Mouse (Mus musculus): Measurements from ENCODE around the gene Bst1. TPM values are rescaled to one million over a fixed set of nuclear protein-coding genes. Genes with fewer than 3 reads are reported as not detected.

Gene Bst1
- polyA plus RNA-seq, 1 experiment from 2014 or later, result 1.8 TPM

DNA sequence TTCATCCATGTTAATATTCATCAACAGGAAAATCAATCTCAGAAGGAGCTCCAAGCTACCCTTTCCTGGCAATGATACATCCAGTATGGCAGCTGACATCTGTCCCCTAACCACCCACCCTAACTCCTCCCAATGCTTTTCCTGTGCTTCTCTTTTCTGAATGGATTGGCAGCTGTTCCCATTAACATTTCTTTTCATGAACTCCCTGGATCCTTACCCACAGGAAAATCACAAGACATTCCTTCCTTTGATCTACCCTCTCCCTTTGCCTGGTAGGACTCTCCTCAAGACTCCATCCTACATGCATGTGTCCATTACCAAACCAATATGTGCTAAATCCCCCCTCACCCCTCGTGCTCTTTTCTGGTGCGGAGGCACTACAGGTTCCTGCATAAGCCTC, 4.1 kb upstream of the Bst1 start:
- ATAC-seq (ENCODE audit: insufficient number of reproducible peaks, insufficient read depth, low FRiP score, low read depth), result no peak
- Histone ChIP-seq H3K4me1 (ENCODE audit: control insufficient read depth in 2 of 2, insufficient read depth in 2 of 2, low read length in 2 of 2) (no peaks in the 10 kb centered on the region), H3K36me3 (ENCODE audit: control insufficient read depth, insufficient read depth, low read length) (no peaks in the 10 kb centered on the region), H3K4me2 (ENCODE audit: low read length) (no peak overlapping the region), H3K27ac (replicated peaks in 1 of 2; ENCODE audit: control insufficient read depth in 1 of 2, insufficient read depth in 1 of 2, low read depth in 2 of 2, low read length in 2 of 2) (no peak overlapping the region), H3K9ac (ENCODE audit: low read length) (no peak overlapping the region), H3K9me3 (ENCODE audit: control insufficient read depth, low read length) (no peaks in the 10 kb centered on the region), H3K4me3 (ENCODE audit: control insufficient read depth in 1 of 2, insufficient read depth in 1 of 2, low read depth in 1 of 2, low read length in 2 of 2) (no peak overlapping the region), H3K27me3 (ENCODE audit: control insufficient read depth, insufficient read depth, low read length) (no peaks in the 10 kb centered on the region)
- 78% methylated on average over 2 of the region's 2 CpGs for WGBS

DNA sequence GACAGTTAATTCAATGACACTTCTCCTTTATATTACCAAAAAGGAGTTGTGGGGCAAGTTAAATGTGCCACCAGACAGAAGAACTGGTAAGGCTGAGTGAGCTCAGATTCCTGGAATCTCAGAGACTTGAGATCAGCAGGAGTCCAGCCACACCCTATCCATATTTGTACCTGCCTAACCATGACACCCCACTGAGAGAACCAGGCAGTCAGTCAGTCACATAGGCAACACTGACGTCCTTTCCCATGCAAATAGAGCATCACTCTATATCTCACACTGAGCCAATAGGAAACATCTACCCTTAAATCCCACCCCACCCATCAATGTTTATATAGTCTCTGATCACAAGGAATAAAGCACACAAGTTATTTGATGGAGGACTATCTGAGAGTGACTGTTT, 2.9 kb upstream of the Bst1 start:
- no peaks in the 10 kb centered on the region for H3K27me3 ChIP-seq (ENCODE audit: control insufficient read depth, insufficient read depth, low read length)
- no peak overlapping the region for H3K27ac ChIP-seq (replicated peaks in 1 of 2; ENCODE audit: control insufficient read depth in 1 of 2, insufficient read depth in 1 of 2, low read depth in 2 of 2, low read length in 2 of 2)
- no peak for ATAC-seq (ENCODE audit: insufficient number of reproducible peaks, insufficient read depth, low FRiP score, low read depth)
- no peak overlapping the region for H3K4me3 ChIP-seq (ENCODE audit: control insufficient read depth in 1 of 2, insufficient read depth in 1 of 2, low read depth in 1 of 2, low read length in 2 of 2)
- H3K9me3 ChIP-seq (ENCODE audit: control insufficient read depth, low read length), result no peaks in the 10 kb centered on the region
- 23% methylated on average over 1 of the region's 1 CpGs for WGBS
- no peak overlapping the region for H3K4me2 ChIP-seq (ENCODE audit: low read length)
- H3K9ac ChIP-seq (ENCODE audit: low read length), result no peak overlapping the region
- H3K36me3 ChIP-seq (ENCODE audit: control insufficient read depth, insufficient read depth, low read length), result no peaks in the 10 kb centered on the region
- no peaks in the 10 kb centered on the region for H3K4me1 ChIP-seq (ENCODE audit: control insufficient read depth in 2 of 2, insufficient read depth in 2 of 2, low read length in 2 of 2)

DNA sequence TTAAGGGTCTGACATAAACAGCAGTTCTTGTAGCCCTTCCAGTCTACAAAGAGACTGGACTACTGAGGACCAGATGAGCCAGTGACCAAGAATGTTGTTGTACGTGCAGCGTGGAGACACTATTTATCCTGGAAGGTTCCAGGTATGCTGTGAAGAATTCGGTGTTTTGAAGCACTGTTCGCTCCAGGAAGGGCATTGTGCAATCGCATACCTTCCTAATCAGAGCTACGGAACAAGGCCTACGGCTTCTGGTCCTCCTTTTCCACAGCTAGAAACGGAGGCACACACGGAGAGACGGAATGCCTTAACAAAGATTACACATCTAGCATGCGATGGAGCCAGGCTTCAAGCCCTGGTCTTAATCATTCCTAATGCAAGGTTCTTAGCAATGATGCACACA, 2.1 kb downstream of the Bst1 start:
- no peak overlapping the region for H3K4me3 ChIP-seq (ENCODE audit: control insufficient read depth in 1 of 2, insufficient read depth in 1 of 2, low read depth in 1 of 2, low read length in 2 of 2)
- H3K36me3 ChIP-seq (ENCODE audit: control insufficient read depth, insufficient read depth, low read length), result no peaks in the 10 kb centered on the region
- 41% methylated on average over 11 of the region's 11 CpGs for WGBS
- no peak overlapping the region for H3K9ac ChIP-seq (ENCODE audit: low read length)
- ATAC-seq (ENCODE audit: insufficient number of reproducible peaks, insufficient read depth, low FRiP score, low read depth), result no peak
- no peaks in the 10 kb centered on the region for H3K4me1 ChIP-seq (ENCODE audit: control insufficient read depth in 2 of 2, insufficient read depth in 2 of 2, low read length in 2 of 2)
- H3K9me3 ChIP-seq (ENCODE audit: control insufficient read depth, low read length), result no peaks in the 10 kb centered on the region
- no peak overlapping the region for H3K4me2 ChIP-seq (ENCODE audit: low read length)
- H3K27me3 ChIP-seq (ENCODE audit: control insufficient read depth, insufficient read depth, low read length), result no peaks in the 10 kb centered on the region
- no peak overlapping the region for H3K27ac ChIP-seq (replicated peaks in 1 of 2; ENCODE audit: control insufficient read depth in 1 of 2, insufficient read depth in 1 of 2, low read depth in 2 of 2, low read length in 2 of 2)

DNA sequence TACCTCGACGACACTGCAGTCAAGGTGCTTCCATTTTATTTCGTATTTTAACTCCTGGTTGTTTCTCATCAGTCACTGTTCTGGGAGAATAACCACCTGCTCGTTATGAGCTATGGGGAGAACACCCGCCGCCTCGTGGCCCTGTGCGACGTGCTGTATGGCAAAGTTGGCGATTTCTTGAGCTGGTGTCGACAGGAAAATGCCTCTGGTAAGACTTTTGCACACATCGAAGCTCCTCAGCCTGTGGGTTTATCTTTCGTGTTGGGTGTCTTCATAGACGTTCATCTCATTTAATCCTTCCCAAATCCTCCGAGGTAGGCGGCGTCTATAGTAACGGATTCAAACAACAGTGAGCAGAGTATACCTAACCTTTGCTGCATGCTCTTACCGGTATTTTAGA, 2.9 kb downstream of the Bst1 start, which contains the start of gene Fbxl5:
Gene Fbxl5 (minus strand): TSS at position 101 of the 400 bp plus-strand sequence.
- WGBS, result 75% methylated on average over 19 of the region's 19 CpGs

DNA sequence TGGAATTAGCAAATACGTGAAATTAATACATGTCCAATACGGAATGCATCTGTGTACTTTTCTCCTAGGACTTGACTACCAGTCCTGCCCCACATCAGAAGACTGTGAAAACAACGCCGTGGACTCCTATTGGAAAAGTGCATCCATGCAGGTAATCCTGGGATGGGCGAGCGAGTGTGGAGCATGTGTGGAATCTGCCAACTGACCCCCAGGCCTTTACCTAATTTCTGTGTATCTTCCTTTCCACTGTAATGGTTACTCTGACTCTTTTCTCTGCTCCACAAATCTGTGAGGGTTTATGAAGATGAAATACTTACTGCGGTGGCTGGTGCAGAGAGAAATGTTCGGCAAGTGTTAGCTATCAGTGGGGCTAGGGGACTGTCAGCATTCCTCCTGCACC, 3.5 kb downstream of the Bst1 start:
- H3K9me3 ChIP-seq (ENCODE audit: control insufficient read depth, low read length), result no peaks in the 10 kb centered on the region
- 91% methylated on average over 8 of the region's 8 CpGs for WGBS
- H3K9ac ChIP-seq (ENCODE audit: low read length), result no peak overlapping the region
- no peaks in the 10 kb centered on the region for H3K4me1 ChIP-seq (ENCODE audit: control insufficient read depth in 2 of 2, insufficient read depth in 2 of 2, low read length in 2 of 2)
- H3K27me3 ChIP-seq (ENCODE audit: control insufficient read depth, insufficient read depth, low read length), result no peaks in the 10 kb centered on the region
- no peak overlapping the region for H3K27ac ChIP-seq (replicated peaks in 1 of 2; ENCODE audit: control insufficient read depth in 1 of 2, insufficient read depth in 1 of 2, low read depth in 2 of 2, low read length in 2 of 2)
- H3K36me3 ChIP-seq (ENCODE audit: control insufficient read depth, insufficient read depth, low read length), result no peaks in the 10 kb centered on the region
- ATAC-seq (ENCODE audit: insufficient number of reproducible peaks, insufficient read depth, low FRiP score, low read depth), result no peak
- no peak overlapping the region for H3K4me3 ChIP-seq (ENCODE audit: control insufficient read depth in 1 of 2, insufficient read depth in 1 of 2, low read depth in 1 of 2, low read length in 2 of 2)
- no peak overlapping the region for H3K4me2 ChIP-seq (ENCODE audit: low read length)

More for the DNA sequence above, 2.9 kb downstream of the Bst1 start, which contains the start of gene Fbxl5:
- Histone ChIP-seq H3K9ac (ENCODE audit: low read length) (no peak within 1 kb of the TSS), H3K4me1 (ENCODE audit: control insufficient read depth in 2 of 2, insufficient read depth in 2 of 2, low read length in 2 of 2) (no peaks in the 10 kb centered on the region), H3K27me3 (ENCODE audit: control insufficient read depth, insufficient read depth, low read length) (no peaks in the 10 kb centered on the region), H3K27ac (replicated peaks in 1 of 2; ENCODE audit: control insufficient read depth in 1 of 2, insufficient read depth in 1 of 2, low read depth in 2 of 2, low read length in 2 of 2) (no peak within 1 kb of the TSS), H3K36me3 (ENCODE audit: control insufficient read depth, insufficient read depth, low read length) (no peaks in the 10 kb centered on the region), H3K9me3 (ENCODE audit: control insufficient read depth, low read length) (no peaks in the 10 kb centered on the region), H3K4me3 (ENCODE audit: control insufficient read depth in 1 of 2, insufficient read depth in 1 of 2, low read depth in 1 of 2, low read length in 2 of 2) (no peak within 1 kb of the TSS), H3K4me2 (ENCODE audit: low read length) (no peak within 1 kb of the TSS)
- no peak for ATAC-seq (ENCODE audit: insufficient number of reproducible peaks, insufficient read depth, low FRiP score, low read depth)

DNA sequence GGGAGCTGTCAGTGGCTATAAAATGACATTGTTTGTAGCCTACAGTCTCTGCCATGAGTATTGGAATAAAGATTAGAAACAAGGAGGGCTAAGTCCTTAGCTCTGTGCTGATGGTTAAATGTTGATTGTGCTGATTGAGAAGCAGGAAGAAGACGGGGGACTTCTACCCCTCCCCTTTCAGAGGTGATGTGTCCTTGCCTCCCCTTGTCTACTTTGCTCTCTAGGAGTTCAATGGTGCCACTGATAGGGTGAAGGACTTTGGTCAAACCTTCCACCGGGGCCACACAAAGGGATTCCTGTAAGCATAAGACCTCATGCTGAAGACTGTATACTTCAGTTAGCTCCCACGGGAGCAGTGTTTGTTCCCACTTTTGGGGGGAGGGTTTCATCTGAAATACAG, 4.1 kb downstream of the Bst1 start:
- 57% methylated on average over 3 of the region's 3 CpGs for WGBS

DNA sequence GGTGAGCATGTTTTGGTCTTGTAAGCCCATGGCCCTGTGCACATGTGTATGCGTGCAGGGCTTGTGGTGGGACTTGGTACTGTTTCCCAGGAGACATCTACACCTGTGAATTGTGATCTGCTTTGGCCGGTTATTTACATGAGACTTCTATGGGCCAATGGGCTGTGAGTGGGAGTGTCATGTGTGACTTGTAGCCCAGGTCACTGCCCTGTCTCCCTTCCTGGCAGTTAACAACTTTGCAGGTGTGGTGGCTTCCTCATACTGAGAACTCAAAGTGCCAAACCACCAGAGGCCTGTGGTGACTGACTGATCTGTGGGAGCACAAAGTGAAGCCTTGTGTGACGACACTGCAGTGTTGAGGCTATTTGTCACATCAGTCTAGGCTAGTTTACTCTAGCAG, 5.9 kb downstream of the Bst1 start:
- 83% methylated on average over 3 of the region's 3 CpGs for WGBS
- H3K4me1 ChIP-seq (ENCODE audit: control insufficient read depth in 2 of 2, insufficient read depth in 2 of 2, low read length in 2 of 2), result no peaks in the 10 kb centered on the region
- H3K27ac ChIP-seq (replicated peaks in 1 of 2; ENCODE audit: control insufficient read depth in 1 of 2, insufficient read depth in 1 of 2, low read depth in 2 of 2, low read length in 2 of 2), result no peak overlapping the region
- no peak overlapping the region for H3K9ac ChIP-seq (ENCODE audit: low read length)
- ATAC-seq (ENCODE audit: insufficient number of reproducible peaks, insufficient read depth, low FRiP score, low read depth), result no peak
- H3K27me3 ChIP-seq (ENCODE audit: control insufficient read depth, insufficient read depth, low read length), result no peaks in the 10 kb centered on the region
- H3K4me3 ChIP-seq (ENCODE audit: control insufficient read depth in 1 of 2, insufficient read depth in 1 of 2, low read depth in 1 of 2, low read length in 2 of 2), result no peak overlapping the region
- no peak overlapping the region for H3K4me2 ChIP-seq (ENCODE audit: low read length)
- H3K9me3 ChIP-seq (ENCODE audit: control insufficient read depth, low read length), result no peaks in the 10 kb centered on the region
- H3K36me3 ChIP-seq (ENCODE audit: control insufficient read depth, insufficient read depth, low read length), result no peaks in the 10 kb centered on the region

More for the DNA sequence above, 4.1 kb downstream of the Bst1 start:
- Histone ChIP-seq H3K27ac (replicated peaks in 1 of 2; ENCODE audit: control insufficient read depth in 1 of 2, insufficient read depth in 1 of 2, low read depth in 2 of 2, low read length in 2 of 2) (no peak overlapping the region), H3K4me3 (ENCODE audit: control insufficient read depth in 1 of 2, insufficient read depth in 1 of 2, low read depth in 1 of 2, low read length in 2 of 2) (no peak overlapping the region), H3K4me2 (ENCODE audit: low read length) (no peak overlapping the region), H3K9me3 (ENCODE audit: control insufficient read depth, low read length) (no peaks in the 10 kb centered on the region), H3K4me1 (ENCODE audit: control insufficient read depth in 2 of 2, insufficient read depth in 2 of 2, low read length in 2 of 2) (no peaks in the 10 kb centered on the region), H3K9ac (ENCODE audit: low read length) (no peak overlapping the region), H3K36me3 (ENCODE audit: control insufficient read depth, insufficient read depth, low read length) (no peaks in the 10 kb centered on the region), H3K27me3 (ENCODE audit: control insufficient read depth, insufficient read depth, low read length) (no peaks in the 10 kb centered on the region)
- no peak for ATAC-seq (ENCODE audit: insufficient number of reproducible peaks, insufficient read depth, low FRiP score, low read depth)

DNA sequence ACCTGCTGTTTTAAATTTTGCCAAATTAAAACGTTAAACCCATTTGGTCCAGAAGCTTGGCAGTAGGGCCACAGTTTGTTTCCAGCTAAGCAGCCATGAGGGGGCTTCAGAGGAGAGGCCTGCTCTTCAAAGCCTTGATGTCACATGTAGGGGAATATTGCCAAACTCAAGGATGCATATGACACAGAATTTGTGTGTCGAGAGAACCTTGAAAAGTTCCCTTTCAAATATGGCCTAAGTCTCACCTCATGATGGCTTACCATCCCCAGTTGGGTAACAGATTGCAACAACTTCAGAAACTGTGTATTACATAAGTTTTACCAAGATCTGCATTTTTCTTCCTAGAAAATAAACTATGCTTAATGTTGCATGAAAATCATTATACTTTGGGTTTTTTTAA, 8.2 kb downstream of the Bst1 start:
- Histone ChIP-seq H3K4me1 (ENCODE audit: control insufficient read depth in 2 of 2, insufficient read depth in 2 of 2, low read length in 2 of 2) (no peaks in the 10 kb centered on the region), H3K27me3 (ENCODE audit: control insufficient read depth, insufficient read depth, low read length) (no peaks in the 10 kb centered on the region), H3K9me3 (ENCODE audit: control insufficient read depth, low read length) (no peaks in the 10 kb centered on the region), H3K27ac (replicated peaks in 1 of 2; ENCODE audit: control insufficient read depth in 1 of 2, insufficient read depth in 1 of 2, low read depth in 2 of 2, low read length in 2 of 2) (no peak overlapping the region), H3K4me2 (ENCODE audit: low read length) (no peak overlapping the region), H3K4me3 (ENCODE audit: control insufficient read depth in 1 of 2, insufficient read depth in 1 of 2, low read depth in 1 of 2, low read length in 2 of 2) (no peak overlapping the region), H3K9ac (ENCODE audit: low read length) (no peak overlapping the region), H3K36me3 (ENCODE audit: control insufficient read depth, insufficient read depth, low read length) (no peaks in the 10 kb centered on the region)
- 79% methylated on average over 2 of the region's 2 CpGs for WGBS
- ATAC-seq (ENCODE audit: insufficient number of reproducible peaks, insufficient read depth, low FRiP score, low read depth), result no peak

Measured in heart, embryonic 14.5 days (tissue).